Mouse (Mus musculus) megakaryocyte, adult 5-6 weeks (primary cell): ENCODE measurements around the gene Sacm1l. TPM values are rescaled to one million over a fixed set of nuclear protein-coding genes. Genes with fewer than 3 reads are reported as not detected.

Experiments used
- ATAC-seq: 2 replicates; pipeline ENCODE4 v1.8.0; 2016; ENCODE audit warnings: mild to moderate bottlenecking, inconsistent platforms; ENCODE audit not compliant: poor library complexity, severe bottlenecking
- total RNA-seq, 2 experiments: library from RNA; stranded (forward) in 1 of 2; stranded (reverse) in 1 of 2; fragments of 153-499, 151-499 nt in 1 of 2; fragments of 221-1000, 200-1000 nt in 1 of 2; gene quantifications; 2 replicates each; pipeline versions ENCODE4 v1.2.3 to v1.2.4; 2015 to 2017

Sacm1l gene
- 38.9 and 41.4 TPM in 2 replicates for total RNA-seq (2015)
- total RNA-seq (2017), result 46.1 and 49.5 TPM in 2 replicates

- peak; percentile 86 for ATAC-seq
Observed at GRCm38 (mm10) chr9:123529392-123530157, at the start of gene Sacm1l. TSS of gene Sacm1l (plus strand) at chr9:123529759.

GRCm38 (mm10) chr9:123479876-123480252 lies 49.7 kb upstream of the Sacm1l start:
- ATAC-seq, result no peak

GRCm38 (mm10) chr9:123480253-123480921 lies 49.2 kb upstream of the Sacm1l start:
- peak; percentile 72 for ATAC-seq

DNA sequence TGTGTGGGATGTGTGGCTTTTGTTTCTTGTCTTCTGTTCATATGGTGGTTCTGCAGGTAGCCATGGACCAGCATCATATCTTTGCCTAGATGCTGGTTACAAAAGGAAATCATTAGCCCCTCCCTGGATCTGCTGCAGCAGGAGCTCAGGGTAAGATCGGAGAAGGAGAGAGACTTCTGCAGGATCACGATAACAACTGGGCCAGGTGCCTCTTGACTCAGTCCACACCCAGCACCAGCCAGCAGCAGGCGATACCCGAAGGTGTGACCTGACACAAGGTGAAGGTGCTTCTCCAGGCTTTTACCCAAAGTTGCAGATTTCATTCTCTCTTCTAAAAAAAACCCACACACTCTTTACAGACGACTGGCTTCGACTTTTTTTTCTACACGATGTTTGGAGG lies 48.4 kb upstream of the Sacm1l start:
- no peak for ATAC-seq

DNA sequence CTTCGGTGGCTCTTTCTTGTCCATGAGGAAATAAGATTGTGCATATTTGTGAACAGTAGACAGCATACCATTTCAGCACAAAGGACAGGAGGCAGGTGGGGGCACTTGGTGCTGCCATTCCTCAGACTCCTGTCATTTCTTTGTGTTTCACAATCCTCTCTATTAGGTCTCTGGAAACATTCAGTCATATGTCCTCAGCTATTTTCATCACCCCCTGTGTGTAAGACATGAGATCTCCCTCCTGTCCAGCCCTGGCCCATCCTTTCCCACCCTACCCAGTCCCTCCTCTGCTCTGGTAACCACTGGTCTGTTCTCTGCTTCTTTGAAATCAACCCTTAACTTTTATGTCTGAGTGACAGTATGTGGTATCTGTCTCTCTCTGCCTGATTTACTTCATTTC lies 46.0 kb upstream of the Sacm1l start:
- ATAC-seq, result no peak

DNA sequence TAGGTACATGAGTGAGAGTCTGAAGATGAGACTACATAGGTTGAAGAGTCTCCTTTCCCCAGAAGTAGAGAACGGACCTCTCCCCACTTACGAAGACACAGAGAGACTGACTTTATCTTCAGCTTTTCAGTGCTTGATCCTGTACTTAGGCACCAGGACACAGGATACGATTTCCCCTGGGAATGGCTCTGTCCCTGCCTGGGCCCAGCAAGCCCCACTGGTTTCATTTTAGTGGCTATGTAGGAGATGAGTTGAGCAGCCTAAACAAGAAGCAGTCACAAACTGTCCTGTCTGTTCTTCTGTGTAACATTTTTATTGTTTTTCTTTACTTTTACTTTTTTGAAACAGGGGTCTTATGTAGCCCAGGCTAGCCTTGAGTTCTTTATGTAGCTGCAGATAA lies 44.7 kb upstream of the Sacm1l start:
- no peak for ATAC-seq

DNA sequence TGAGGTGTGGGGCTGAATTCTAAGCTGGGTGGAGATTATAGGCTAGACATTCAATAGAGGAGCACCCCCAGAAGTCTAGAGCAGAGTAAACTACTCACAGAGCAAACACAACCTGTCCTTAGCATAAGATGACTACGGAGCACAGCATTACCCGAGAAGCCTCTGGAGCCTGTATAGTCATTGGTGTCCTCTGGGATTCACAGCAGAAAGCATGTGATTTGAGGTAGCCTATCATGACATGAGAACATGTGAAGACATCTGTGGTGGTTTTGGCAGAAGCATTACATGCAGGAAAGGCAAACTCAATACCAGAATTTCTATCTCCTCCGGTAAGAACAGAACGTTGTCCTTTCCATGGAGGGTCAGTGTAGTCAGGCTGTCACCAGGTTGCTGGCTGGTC lies 44.0 kb upstream of the Sacm1l start:
- no peak for ATAC-seq

DNA sequence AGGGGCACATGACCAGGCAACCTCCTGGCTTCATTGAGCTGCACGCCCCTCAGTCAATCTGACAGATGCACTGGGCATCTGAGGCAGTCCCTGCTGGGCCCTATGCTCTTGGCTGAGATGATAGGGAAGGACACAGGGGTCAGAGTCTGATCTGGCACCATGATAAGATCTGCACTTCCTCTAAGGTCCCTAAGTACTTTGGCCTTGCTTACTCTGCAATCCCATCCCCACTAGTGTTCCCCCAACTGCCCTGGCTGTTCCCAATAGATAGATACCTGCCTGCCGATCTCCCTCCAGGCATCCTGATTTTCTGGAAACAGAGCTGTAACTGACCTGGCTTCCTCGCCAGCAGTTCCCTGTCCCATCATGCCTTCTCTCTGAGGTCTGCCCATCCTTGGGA lies 42.9 kb upstream of the Sacm1l start:
- peak; percentile 19; the same call in 1 of the 2 replicates for ATAC-seq

DNA sequence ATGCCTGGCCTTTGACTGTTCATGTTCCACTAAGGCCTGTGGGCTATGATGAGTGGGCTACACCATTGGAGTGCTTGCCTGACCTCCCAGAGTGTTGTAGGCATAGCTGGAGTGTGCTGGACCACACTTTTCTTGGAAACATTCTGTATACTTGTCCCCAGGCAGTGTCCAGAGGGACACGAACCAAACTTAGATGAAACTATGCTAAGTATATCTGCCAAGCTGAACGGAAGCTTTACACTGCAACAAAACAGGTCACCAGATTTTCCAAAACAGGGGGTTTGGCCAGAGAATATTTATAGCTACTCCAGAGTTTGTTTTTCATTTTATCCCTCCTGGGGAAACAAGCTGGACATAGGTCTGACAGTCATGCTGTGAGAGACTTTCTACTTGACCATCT lies 40.5 kb upstream of the Sacm1l start:
- ATAC-seq, result no peak

- no peak for ATAC-seq
Observed at GRCm38 (mm10) chr9:123489727-123490343, 39.7 kb upstream of the Sacm1l start.

GRCm38 (mm10) chr9:123490930-123491329 lies 38.6 kb upstream of the Sacm1l start:
- ATAC-seq, result no peak

- ATAC-seq, result no peak
Observed at GRCm38 (mm10) chr9:123491917-123492585, 37.5 kb upstream of the Sacm1l start.

DNA sequence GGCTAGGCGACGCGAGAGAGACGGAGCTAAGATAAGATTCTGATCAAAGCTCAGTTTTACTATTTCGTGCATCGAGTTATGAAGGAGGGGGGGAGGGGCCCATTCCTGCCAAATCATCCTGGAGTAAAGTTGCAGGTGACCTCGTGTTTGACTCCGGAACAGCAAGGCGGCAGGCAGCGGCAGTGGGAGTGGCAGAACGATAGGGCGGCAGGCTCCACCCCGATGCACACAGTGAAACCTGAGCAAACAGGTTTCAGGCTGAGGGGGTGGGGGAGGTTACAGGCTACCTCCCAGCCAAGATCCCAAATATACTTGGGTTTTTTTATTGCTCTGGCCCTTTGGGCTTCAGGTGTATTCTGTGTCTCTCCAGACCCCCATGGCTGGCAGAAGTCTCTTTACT lies 32.9 kb upstream of the Sacm1l start:
- no peak for ATAC-seq

DNA sequence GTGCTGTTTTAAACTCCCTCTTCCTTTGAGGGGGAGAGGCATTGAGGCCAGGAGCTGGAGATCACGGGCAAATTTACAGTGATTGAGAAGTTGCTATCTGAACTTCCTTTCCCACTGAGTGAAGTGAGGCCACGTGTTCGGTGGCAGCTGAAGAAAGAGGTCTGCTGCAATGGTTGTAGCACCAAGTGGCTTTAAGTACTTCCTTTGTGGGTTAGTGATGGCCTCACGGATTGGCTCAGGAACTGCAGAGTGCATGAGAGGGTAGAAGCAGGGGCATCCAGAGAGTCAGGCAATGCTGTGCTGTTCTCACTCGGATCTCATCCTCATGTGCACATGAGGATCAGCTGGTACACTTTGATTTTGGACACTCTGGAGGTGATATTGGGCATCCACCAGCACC lies 31.7 kb upstream of the Sacm1l start:
- peak; percentile 99 for ATAC-seq

DNA sequence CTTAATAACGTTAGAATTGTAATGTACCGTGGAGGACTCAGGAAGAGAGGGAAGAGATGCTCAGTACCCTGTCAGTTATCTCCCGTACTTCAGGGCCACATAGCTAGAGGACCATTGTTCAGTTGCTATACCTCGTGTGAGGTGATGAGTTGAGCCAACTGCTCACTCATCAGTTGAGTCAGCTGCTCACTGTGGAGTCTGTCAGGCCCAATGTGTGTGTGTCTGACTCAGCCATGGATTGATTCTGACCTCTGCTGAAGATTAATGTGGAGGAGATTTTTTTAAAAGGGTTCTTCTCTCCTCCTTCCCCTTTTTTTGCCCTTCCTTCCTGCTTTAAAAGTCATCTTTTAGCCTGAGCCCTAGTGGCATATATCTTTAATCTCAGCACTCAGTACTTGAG lies 29.1 kb upstream of the Sacm1l start:
- ATAC-seq, result no peak

DNA sequence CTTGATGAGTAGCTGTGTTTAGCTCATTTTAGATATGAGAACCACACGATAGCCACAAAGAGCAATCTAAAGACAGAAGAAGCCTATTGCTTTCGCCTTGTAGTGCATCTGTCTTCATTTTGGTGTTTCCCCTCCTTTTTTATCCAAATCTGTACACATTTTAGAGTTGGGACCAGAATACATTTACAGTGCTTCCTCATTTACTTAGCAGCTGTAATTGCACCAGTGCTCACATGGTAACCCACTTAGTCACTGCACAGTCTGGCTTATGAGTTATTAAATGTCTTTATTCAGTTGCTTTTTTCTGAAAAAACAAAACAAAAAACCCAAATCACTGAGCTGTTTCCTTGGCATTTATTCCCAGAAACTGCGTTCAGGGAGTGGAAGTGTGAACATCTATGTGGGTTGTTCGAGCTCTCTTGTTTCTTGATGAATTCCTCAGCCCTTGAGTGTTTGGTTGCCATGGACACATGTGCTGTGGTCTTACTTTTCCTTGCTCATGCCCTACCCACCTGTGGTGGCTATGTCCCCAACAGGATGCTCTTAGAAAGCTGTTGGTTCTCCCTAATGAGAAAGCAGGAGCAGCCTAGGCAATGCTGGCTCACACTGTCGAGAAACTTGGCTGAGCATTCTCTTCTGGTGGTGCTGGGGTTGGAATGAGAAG lies 26.3 kb upstream of the Sacm1l start:
- no peak for ATAC-seq

DNA sequence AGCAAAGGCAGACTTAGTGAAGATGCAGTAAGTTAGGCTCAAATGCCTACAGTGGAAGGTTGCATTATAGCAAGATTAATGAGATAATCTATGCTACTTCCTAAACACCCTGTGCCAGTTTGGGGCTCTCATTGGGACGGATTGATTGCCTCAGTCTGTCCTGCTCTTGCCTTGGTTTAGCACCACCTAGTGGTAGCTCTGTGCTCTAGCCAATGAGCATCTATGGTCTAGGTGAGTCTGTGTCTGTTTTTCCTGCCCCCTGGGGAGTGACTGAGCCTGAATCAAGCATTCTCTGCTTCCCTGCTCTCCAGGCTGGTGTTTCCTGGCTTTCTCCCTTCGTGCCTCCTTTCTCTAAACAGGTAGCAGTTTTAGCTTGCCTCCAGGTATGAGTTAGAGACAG lies 25.2 kb upstream of the Sacm1l start:
- ATAC-seq, result peak; percentile 90

- no peak for ATAC-seq
Observed at GRCm38 (mm10) chr9:123505598-123505997, 24.0 kb upstream of the Sacm1l start.

DNA sequence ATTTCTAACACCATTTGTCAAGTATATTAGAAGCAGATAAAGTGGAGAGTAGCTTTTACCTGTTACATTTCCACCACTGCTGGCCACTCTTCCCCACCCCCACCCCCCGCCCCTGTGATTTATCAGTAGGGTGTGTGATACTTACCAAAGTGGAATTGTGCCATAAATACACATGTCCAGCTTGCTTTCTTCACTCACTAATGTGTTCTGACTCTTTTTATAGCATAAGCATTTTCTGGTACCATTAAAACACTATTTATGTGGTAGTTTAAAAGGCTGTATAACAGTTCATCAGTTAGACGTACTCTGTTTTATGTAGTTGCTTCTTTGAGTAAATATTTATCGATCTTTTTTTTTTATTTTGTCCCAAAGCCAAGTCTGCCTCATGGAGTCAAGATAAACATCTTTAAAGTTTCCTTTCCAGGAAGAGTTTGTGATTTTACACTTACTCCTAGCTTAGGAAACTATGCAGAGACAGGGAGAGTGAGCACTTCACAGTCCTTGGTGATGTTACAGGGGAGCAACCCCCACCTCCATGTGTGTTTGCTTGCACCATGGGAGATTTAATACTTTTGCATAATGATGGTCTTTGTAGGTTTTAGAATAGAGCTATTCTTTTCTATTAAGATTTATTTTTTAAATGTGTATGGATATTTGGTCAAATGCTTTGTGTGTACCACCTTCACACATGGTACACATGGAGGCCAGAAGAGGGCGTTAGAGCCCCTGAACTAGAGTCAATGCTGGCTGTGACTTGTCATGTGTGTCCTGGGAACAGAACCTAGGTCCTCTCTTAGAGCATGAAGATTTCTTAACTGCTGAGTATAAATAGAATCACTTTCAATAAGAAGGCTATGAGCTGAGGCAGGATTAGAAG lies 23.1 kb upstream of the Sacm1l start:
- ATAC-seq, result no peak

DNA sequence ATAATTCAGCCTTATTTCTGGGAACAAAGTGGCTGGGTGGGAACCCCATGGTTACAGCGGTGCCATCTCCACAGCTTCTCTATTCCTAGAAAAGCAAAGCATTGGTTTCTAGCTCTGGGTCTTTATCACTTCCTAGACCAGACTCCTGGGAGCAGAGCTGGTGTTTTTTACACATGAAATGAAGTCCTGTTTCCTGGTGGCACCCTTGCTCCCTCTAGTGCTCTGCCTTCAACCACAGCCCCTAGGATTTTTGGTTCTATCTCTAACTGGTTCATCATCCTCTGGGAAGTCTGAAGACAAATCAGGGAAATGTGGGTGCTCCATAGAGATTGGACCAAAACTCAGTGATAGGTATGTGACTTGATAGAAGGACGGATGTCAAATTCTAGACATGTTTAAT lies 22.2 kb upstream of the Sacm1l start:
- ATAC-seq, result no peak
